Mouse (Mus musculus): ENCODE measurements at regions not wholly inside any gene's neighbourhood (a gene's known extent, or its start where the extent isn't known, plus 50 kb on each side); places are given as distances from the start of the nearest gene placed in this dataset.

DNA sequence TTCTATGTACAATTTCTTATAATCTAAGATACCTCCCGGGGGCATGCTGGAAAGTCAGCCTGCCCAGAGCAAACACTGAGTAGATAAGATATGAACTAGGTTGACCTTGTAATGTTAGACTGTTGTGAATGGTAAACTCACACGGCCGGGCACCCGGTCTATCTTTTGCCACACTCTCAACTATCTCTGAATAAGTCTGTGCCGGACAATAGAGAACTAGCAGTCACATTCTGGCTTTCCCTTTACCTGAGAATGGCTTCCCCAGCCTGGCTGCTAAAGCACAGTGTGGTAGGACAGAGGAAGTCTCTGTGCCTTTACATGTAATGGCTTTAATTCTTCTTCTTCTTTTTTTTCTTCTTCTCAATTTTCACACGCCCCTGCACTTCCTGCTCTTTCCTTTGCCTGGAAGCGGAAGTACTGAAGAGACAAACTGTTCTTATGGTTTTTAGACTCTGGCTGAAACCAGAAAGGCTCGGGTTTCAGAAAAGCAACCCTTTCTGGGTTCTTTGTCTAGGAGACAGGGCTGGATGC, 148.7 kb downstream of the Pten start:
- TF ChIP-seq CTCF (IDR thresholded peaks at IDR 0.05; ENCODE audit: low read depth, low read length) (no peak), GATA1 (IDR thresholded peaks at IDR 0.05; ENCODE audit: borderline replicate concordance, low read length) (no peak), GATA2 (IDR thresholded peaks at IDR 0.05; ENCODE audit: borderline replicate concordance, low read depth, low read length) (no peak), POLR2AphosphoS5 (IDR thresholded peaks at IDR 0.05; ENCODE audit: insufficient replicate concordance, low read depth, low read length) (no peak)
